In the genomic region with DNA sequence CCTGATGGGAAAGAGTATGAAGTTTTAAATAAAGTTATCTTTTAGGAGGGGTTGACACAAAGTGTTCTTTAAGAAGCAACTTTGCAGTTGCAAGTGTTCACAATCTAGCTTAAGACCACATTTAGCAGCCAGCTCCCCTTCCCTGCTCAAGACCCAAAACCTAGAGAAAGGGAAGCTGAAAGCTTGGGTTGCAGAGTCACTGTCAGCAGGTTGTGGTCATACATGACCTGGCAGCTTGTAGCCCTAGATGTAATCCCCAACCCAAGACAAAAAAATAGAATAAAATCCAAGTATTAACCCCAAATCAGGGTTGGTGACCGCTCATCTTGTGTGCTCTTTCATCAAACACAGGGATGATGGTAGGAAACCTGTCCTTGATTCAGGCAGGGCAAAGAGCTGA, we compare ENCODE assay signal across 9 mouse cellular contexts. TPM values are rescaled to one million over a fixed set of nuclear protein-coding genes. Genes with fewer than 3 reads are reported as not detected.
DNase-seq lines count a peak whose midpoint lies in the region; ATAC-seq and TF ChIP-seq lines count a peak whose summit lies in the region.
"Had no signal": no experiment of that assay in that cellular context is flagged by ENCODE, and none has a peak within 500 bp of the region (broad histone marks: within the 10 kb centered on the region; RNA-seq: fewer than 3 reads in every experiment).

No protein-coding gene starts in this region.

- no peak for ATAC-seq in heart, embryonic 12.5 days (ENCODE audit: insufficient number of reproducible peaks, low FRiP score)

- peaks cover 50% of the 10 kb centered on the region for H3K4me1 ChIP-seq in heart, embryonic 12.5 days (replicated peaks)
- peaks cover 72% of the 10 kb centered on the region for H3K4me1 ChIP-seq in E14TG2a.4 (replicated peaks; ENCODE audit: low read depth, low read length)
- H3K4me1 ChIP-seq in hindbrain, embryonic 10.5 days (replicated peaks) = peaks cover 50% of the 10 kb centered on the region
- peaks cover 72% of the 10 kb centered on the region for H3K4me1 ChIP-seq in megakaryocyte, embryonic 14.5 days

- peaks cover 66% of the 10 kb centered on the region for H3K36me3 ChIP-seq in heart, embryonic 12.5 days
- peaks cover 74% of the 10 kb centered on the region for H3K36me3 ChIP-seq in E14TG2a.4 (ENCODE audit: insufficient read depth, low read length)
- peaks cover 73% of the 10 kb centered on the region for H3K36me3 ChIP-seq in hindbrain, embryonic 10.5 days
- peaks cover 74% of the 10 kb centered on the region for H3K36me3 ChIP-seq in megakaryocyte, embryonic 14.5 days (replicated peaks; ENCODE audit: low read length)

- 82% methylated on average over 1 of the region's 1 CpGs for WGBS in heart, embryonic 12.5 days
- 80% methylated on average over 1 of the region's 1 CpGs for WGBS in hindbrain, embryonic 10.5 days

- no peaks in the 10 kb centered on the region for H3K9me3 ChIP-seq in heart, embryonic 12.5 days (replicated peaks)
- no peaks in the 10 kb centered on the region for H3K9me3 ChIP-seq in E14TG2a.4 (ENCODE audit: low read length)
- no peaks in the 10 kb centered on the region for H3K9me3 ChIP-seq in hindbrain, embryonic 10.5 days
- no peaks in the 10 kb centered on the region for H3K9me3 ChIP-seq in megakaryocyte, embryonic 14.5 days

- intact Hi-C loops in heart, postnatal 36 days (cut with DNase I) = loop anchor here (5.0 kb wide), 1 partner anchor 296 kb away; no protein-coding TSS in a partner anchor

- DNase-seq in heart, postnatal 36 days = no peak
- no peak for DNase-seq in hindbrain, embryonic 10.5 days (ENCODE audit: low spot score)
- no peak for DNase-seq in urinary bladder, adult 2 months (ENCODE audit: low spot score)
- DNase-seq in ovary, adult 18-20 months (ENCODE audit: low spot score) = no peak
- DNase-seq in thymus, postnatal 14 days = no peak
- DNase-seq: retina, postnatal 1 day had no signal

- H3K4me3 ChIP-seq in heart, embryonic 12.5 days = peak overlapping the region; percentile 88
- H3K4me3 ChIP-seq in E14TG2a.4 (replicated peaks; ENCODE audit: low read length) = peak overlapping the region; percentile 99
- peak overlapping the region; percentile 91 for H3K4me3 ChIP-seq in hindbrain, embryonic 10.5 days
- H3K4me3 ChIP-seq in megakaryocyte, embryonic 14.5 days (replicated peaks) = peak overlapping the region; percentile 99

- peak overlapping the region; percentile 77 for H3K4me2 ChIP-seq in heart, embryonic 12.5 days

- TF ChIP-seq CTCF in E14TG2a.4 (conservative IDR thresholded peaks at IDR 0.05; ENCODE audit: low read length) = no peak

- no peaks in the 10 kb centered on the region for H3K27me3 ChIP-seq in heart, embryonic 12.5 days (replicated peaks)
- no peaks in the 10 kb centered on the region for H3K27me3 ChIP-seq in E14TG2a.4 (ENCODE audit: insufficient read depth, low read length)
- H3K27me3 ChIP-seq in hindbrain, embryonic 10.5 days (ENCODE audit: insufficient read depth, poor library complexity, severe bottlenecking) = no peaks in the 10 kb centered on the region
- no peaks in the 10 kb centered on the region for H3K27me3 ChIP-seq in megakaryocyte, embryonic 14.5 days (replicated peaks)

- H3K9ac ChIP-seq in heart, embryonic 12.5 days = peak overlapping the region; percentile 92

- H3K27ac ChIP-seq in heart, embryonic 12.5 days (ENCODE audit: poor library complexity, severe bottlenecking) = no peak overlapping the region; the same call in 1 of the 2 replicates
- H3K27ac ChIP-seq in hindbrain, embryonic 10.5 days = peak overlapping the region; percentile 97

RNA-seq across cellular contexts. Expression of a gene that starts 1.3 kb away (rescaled TPM):
- polyA plus RNA-seq in heart, embryonic 12.5 days (2016; fragmentation: Nextera tagmentation; extraction: Ambion mirVana) = 61.1 and 61.2 TPM in 2 replicates
- 10 to 100 TPM; 41.4 to 48.5 TPM for total RNA-seq in heart, postnatal 36 days (2021)
- polyA plus RNA-seq in hindbrain, embryonic 10.5 days (2016; fragmentation: Nextera tagmentation; extraction: Ambion mirVana) = 83.6 and 98.7 TPM in 2 replicates
- 75.4 and 129 TPM in 2 replicates for polyA plus RNA-seq in megakaryocyte, embryonic 14.5 days (2012; ENCODE audit: insufficient read depth, low replicate concordance)
- 38.5 and 80.7 TPM in 2 replicates for polyA plus RNA-seq in urinary bladder, adult 2 months (2012; rRNA removed)

RNA-seq across cellular contexts. Expression of a gene that starts 1.6 kb away (rescaled TPM):
- 93.1 and 101 TPM in 2 replicates for polyA plus RNA-seq in heart, embryonic 12.5 days (2016; fragmentation: Nextera tagmentation; extraction: Ambion mirVana)
- 10 to 100 TPM; 55.1 to 65.8 TPM for total RNA-seq in heart, postnatal 36 days (2021)
- polyA plus RNA-seq in hindbrain, embryonic 10.5 days (2016; fragmentation: Nextera tagmentation; extraction: Ambion mirVana) = 119 and 146 TPM in 2 replicates
- 30.0 and 79.6 TPM in 2 replicates for polyA plus RNA-seq in megakaryocyte, embryonic 14.5 days (2012; ENCODE audit: insufficient read depth, low replicate concordance)
- polyA plus RNA-seq in urinary bladder, adult 2 months (2012; rRNA removed) = 47.8 and 65.8 TPM in 2 replicates

RNA-seq across cellular contexts. Expression of a gene that starts 26.5 kb away (rescaled TPM):
- 253 and 282 TPM in 2 replicates for polyA plus RNA-seq in heart, embryonic 12.5 days (2016; fragmentation: Nextera tagmentation; extraction: Ambion mirVana)
- total RNA-seq in heart, postnatal 36 days (2021) = 100 to 1,000 TPM; 342 to 346 TPM
- 197 and 220 TPM in 2 replicates for polyA plus RNA-seq in hindbrain, embryonic 10.5 days (2016; fragmentation: Nextera tagmentation; extraction: Ambion mirVana)
- 90.4 and 344 TPM in 2 replicates for polyA plus RNA-seq in megakaryocyte, embryonic 14.5 days (2012; ENCODE audit: insufficient read depth, low replicate concordance)
- 169 and 183 TPM in 2 replicates for polyA plus RNA-seq in urinary bladder, adult 2 months (2012; rRNA removed)

RNA-seq across cellular contexts. Expression of a gene that starts 28.9 kb away (rescaled TPM):
- polyA plus RNA-seq in heart, embryonic 12.5 days (2016; fragmentation: Nextera tagmentation; extraction: Ambion mirVana) = 0.35 and 0.40 TPM in 2 replicates
- total RNA-seq in heart, postnatal 36 days (2021) = under 1 TPM in 1 of 2 experiments, not detected in 1; 0.22 TPM
- polyA plus RNA-seq in hindbrain, embryonic 10.5 days (2016; fragmentation: Nextera tagmentation; extraction: Ambion mirVana) = 0.30 and 0.92 TPM in 2 replicates
- 2.6 and 23.3 TPM in 2 replicates for polyA plus RNA-seq in megakaryocyte, embryonic 14.5 days (2012; ENCODE audit: insufficient read depth, low replicate concordance)
- polyA plus RNA-seq in urinary bladder, adult 2 months (2012; rRNA removed) = 15.6 and 22.1 TPM in 2 replicates

RNA-seq across cellular contexts. Expression of a gene that starts 30.1 kb away (rescaled TPM):
- polyA plus RNA-seq in heart, embryonic 12.5 days (2016; fragmentation: Nextera tagmentation; extraction: Ambion mirVana) = 1,231 and 1,273 TPM in 2 replicates
- 100 to 1,000 TPM; 724 to 728 TPM for total RNA-seq in heart, postnatal 36 days (2021)
- polyA plus RNA-seq in hindbrain, embryonic 10.5 days (2016; fragmentation: Nextera tagmentation; extraction: Ambion mirVana) = 1,369 and 1,471 TPM in 2 replicates
- 9,023 and 9,040 TPM in 2 replicates for polyA plus RNA-seq in megakaryocyte, embryonic 14.5 days (2012; ENCODE audit: insufficient read depth, low replicate concordance)
- polyA plus RNA-seq in urinary bladder, adult 2 months (2012; rRNA removed) = 2,531 and 2,588 TPM in 2 replicates
